Mouse (Mus musculus): ENCODE results near the gene Fkbp11. TPM values are rescaled to one million over a fixed set of nuclear protein-coding genes. Genes with fewer than 3 reads are reported as not detected.

The Fkbp11 gene
- total and polyA plus RNA-seq, 3 experiments, result 118 to 160 TPM; not detected in 1

- Histone ChIP-seq H3K4me3 (ENCODE audit: control insufficient read depth in 1 of 2, insufficient read depth in 1 of 2, low read depth in 2 of 2, low read length in 2 of 2) (peak within 1 kb of the TSS; percentile 63 to 94), H3K79me2 (ENCODE audit: control insufficient read depth, insufficient read depth, low read length, poor library complexity) (peaks cover 29% of the 10 kb centered on the region), H3K4me1 (ENCODE audit: control insufficient read depth in 1 of 2, insufficient read depth in 2 of 2, low read length in 2 of 2) (peaks cover 3 to 18% of the 10 kb centered on the region in 2 experiments; a peak in 2 of 4 replicates), H3K27ac (ENCODE audit: control insufficient read depth, low read depth, low read length) (peak within 1 kb of the TSS; percentile 45), H3K9ac (ENCODE audit: control insufficient read depth, low read depth, low read length, poor library complexity, severe bottlenecking) (peak within 1 kb of the TSS; percentile 95), H3K36me3 (ENCODE audit: control insufficient read depth in 1 of 2, insufficient read depth in 2 of 2, low read length in 2 of 2) (peaks cover 0 to 9% of the 10 kb centered on the region in 2 experiments; a peak in 2 of 4 replicates), H3K9me3 (replicated peaks; ENCODE audit: insufficient read depth, low read length) (no peaks in the 10 kb centered on the region), H3K27me3 (ENCODE audit: control insufficient read depth in 1 of 2, insufficient read depth in 2 of 2, low read length in 2 of 2) (no peaks in the 10 kb centered on the region; a peak in 2 of 4 replicates)
- peak; percentile 98 for DNase-seq (ENCODE audit: low read depth, low spot score)
- TF ChIP-seq POLR2A (IDR thresholded peaks at IDR 0.05; ENCODE audit: control insufficient read depth in 1 of 2, insufficient read depth in 1 of 2, low read depth in 1 of 2, low read length in 2 of 2, poor library complexity in 1 of 2) (peak; percentile 93 to 95), ZKSCAN1 (IDR thresholded peaks at IDR 0.05; ENCODE audit: low read depth, low read length) (no peak), ZC3H11A (IDR thresholded peaks at IDR 0.05; ENCODE audit: low read depth, low read length) (no peak), MAFK (IDR thresholded peaks at IDR 0.05; ENCODE audit: borderline replicate concordance, low read depth, low read length) (no peak), MXI1 (IDR thresholded peaks at IDR 0.05; ENCODE audit: low read depth, low read length) (peak; percentile 91), ELF1 (IDR thresholded peaks at IDR 0.05; ENCODE audit: low read depth, low read length) (peak; percentile 84), CTCF (IDR thresholded peaks at IDR 0.05 in 2 of 3, conservative IDR thresholded peaks at IDR 0.05 in 1 of 3; ENCODE audit: control insufficient read depth in 1 of 3, insufficient read depth in 1 of 3, low read depth in 2 of 3, low read length in 3 of 3, poor library complexity in 1 of 3, severe bottlenecking in 1 of 3) (no peak), MEF2A (IDR thresholded peaks at IDR 0.05; ENCODE audit: extremely low read depth, insufficient replicate concordance, low read depth, low read length, poor library complexity, severe bottlenecking) (no peak), JUND (IDR thresholded peaks at IDR 0.05; ENCODE audit: low read depth, low read length) (no peak), NELFE (IDR thresholded peaks at IDR 0.05; ENCODE audit: low read depth, low read length) (peak; percentile 92), SIN3A (IDR thresholded peaks at IDR 0.05; ENCODE audit: low read length) (peak; percentile 96), MYB (IDR thresholded peaks at IDR 0.05; ENCODE audit: low read depth, low read length) (no peak), ZMIZ1 (IDR thresholded peaks at IDR 0.05; ENCODE audit: low read depth, low read length) (peak; percentile 91), MAX (IDR thresholded peaks at IDR 0.05; ENCODE audit: low read length) (no peak; the same call in 1 of the 2 replicates), CHD2 (IDR thresholded peaks at IDR 0.05; ENCODE audit: low read length) (peak; percentile 99), ETS1 (IDR thresholded peaks at IDR 0.05; ENCODE audit: low read depth, low read length) (0 out of 2 replicates have a peak, but pooled peaks have one; percentile 6), EP300 (IDR thresholded peaks at IDR 0.05; ENCODE audit: low read depth in 1 of 2, low read length in 2 of 2) (peak in 1 of 2 experiments; percentile 4; a peak in 1 of 4 replicates), POLR2AphosphoS5 (IDR thresholded peaks at IDR 0.05; ENCODE audit: borderline replicate concordance, low read depth, low read length) (no peak), TAL1 (IDR thresholded peaks at IDR 0.05; ENCODE audit: low read length) (no peak), NRF1 (IDR thresholded peaks at IDR 0.05; ENCODE audit: insufficient read depth, low read depth, low read length, poor library complexity, severe bottlenecking) (peak; percentile 27; the same call in 1 of the 2 replicates), BHLHE40 (IDR thresholded peaks at IDR 0.05; ENCODE audit: borderline replicate concordance, low read depth, low read length) (no peak), USF1 (IDR thresholded peaks at IDR 0.05; ENCODE audit: low read depth, low read length) (no peak), MAZ (IDR thresholded peaks at IDR 0.05; ENCODE audit: low read depth, low read length) (peak; percentile 83), CHD1 (IDR thresholded peaks at IDR 0.05; ENCODE audit: low read depth, low read length) (no peak), USF2 (IDR thresholded peaks at IDR 0.05; ENCODE audit: borderline replicate concordance in 1 of 2, insufficient read depth in 1 of 2, low read depth in 1 of 2, low read length in 2 of 2) (no peak), MYC (IDR thresholded peaks at IDR 0.05; ENCODE audit: low read depth, low read length) (no peak), POLR2AphosphoS2 (IDR thresholded peaks at IDR 0.05; ENCODE audit: low read length) (peak; percentile 86), SMC3 (IDR thresholded peaks at IDR 0.05; ENCODE audit: low read depth, low read length) (no peak), TBP (IDR thresholded peaks at IDR 0.05; ENCODE audit: low read depth, low read length) (peak; percentile 79; the same call in 1 of the 2 replicates), UBTF (IDR thresholded peaks at IDR 0.05; ENCODE audit: borderline replicate concordance, insufficient read depth, low read depth, low read length) (peak; percentile 91; the same call in 1 of the 2 replicates), KAT2A (conservative IDR thresholded peaks at IDR 0.05; ENCODE audit: low read depth, low read length) (no peak; the same call in 1 of the 2 replicates), HCFC1 (IDR thresholded peaks at IDR 0.05; ENCODE audit: low read depth, low read length) (peak; percentile 87), TCF12 (IDR thresholded peaks at IDR 0.05; ENCODE audit: low read depth, low read length) (peak; percentile 74), ZNF384 (IDR thresholded peaks at IDR 0.05; ENCODE audit: low read depth, low read length) (no peak), GATA1 (IDR thresholded peaks at IDR 0.05; ENCODE audit: low read depth, low read length) (no peak)
Observed at GRCm38 (mm10) chr15:98762670-98763529, 34.9 kb upstream of the Fkbp11 start, which contains the start of gene Arf3. Arf3 (minus strand) TSS chr15:98763214.

All from MEL (cell line).